Mouse (Mus musculus) heart, embryonic 11.5 days (tissue): ENCODE data around the gene Fbxo3. TPM values are rescaled to one million over a fixed set of nuclear protein-coding genes. Genes with fewer than 3 reads are reported as not detected.
"Not testable (repeated sequence)": the region's sequence is repeated elsewhere in the genome, so short reads cannot be mapped to it uniquely, and the experiment has no call there.

Source experiments
- ATAC-seq: fragments of 200-750 bp; cut with Nextera tagmentation; replicated peaks from 2 replicates; pipeline ENCODE4 v1.8.0; 2017; ENCODE audit warnings: moderate library complexity; ENCODE audit not compliant: insufficient number of reproducible peaks, low FRiP score, low TSS enrichment
- H3K27ac ChIP-seq: fragments of 300-500 bp; sonication (generic); 2 replicates; pipeline ENCODE4 v1.5.1; 2014; ENCODE audit warnings: mild to moderate bottlenecking, low read depth, low read length
- H3K27me3 ChIP-seq: fragments of 300-500 bp; sonication (generic); 2 replicates; pipeline ENCODE4 v1.6.1; 2014; ENCODE audit warnings: mild to moderate bottlenecking, low read length, mixed read lengths; ENCODE audit not compliant: control insufficient read depth, insufficient read depth
- H3K36me3 ChIP-seq: fragments of 300-500 bp; sonication (generic); 2 replicates; pipeline ENCODE4 v1.6.1; 2014; ENCODE audit warnings: mild to moderate bottlenecking, low read length, moderate library complexity, mixed read lengths; ENCODE audit not compliant: control insufficient read depth, insufficient read depth
- H3K4me1 ChIP-seq: fragments of 300-500 bp; sonication (generic); 2 replicates; pipeline ENCODE4 v1.6.1; 2014; ENCODE audit warnings: low read length; ENCODE audit not compliant: control insufficient read depth, insufficient read depth
- H3K4me2 ChIP-seq: fragments of 300-500 bp; sonication (generic); 2 replicates; pipeline ENCODE4 v1.6.1; 2014; ENCODE audit warnings: mild to moderate bottlenecking, moderate library complexity
- H3K4me3 ChIP-seq: fragments of 300-500 bp; sonication (generic); 2 replicates; pipeline ENCODE4 v1.5.1; 2014; ENCODE audit warnings: low read depth, low read length
- H3K9ac ChIP-seq: fragments of 300-500 bp; sonication (generic); 2 replicates; pipeline ENCODE4 v1.6.1; 2014; ENCODE audit warnings: mild to moderate bottlenecking, low read depth, low read length, moderate library complexity
- H3K9me3 ChIP-seq: fragments of 300-500 bp; sonication (generic); replicated peaks from 2 replicates; pipeline ENCODE4 v1.6.1; 2016; ENCODE audit warnings: low read length; ENCODE audit not compliant: control insufficient read depth
- WGBS: fragments of 180-500 bp; shearing (Covaris S2); extraction: QIAGEN DNeasy Blood & Tissue Kit; methylation state at CpG from one replicate; pipeline ENCODE4 v1.1.7; 2014; ENCODE audit not compliant: insufficient replicate concordance; 5-methylcytosine and 5-hydroxymethylcytosine counted together
- polyA plus RNA-seq: library from polyadenylated mRNA; unstranded; fragments of >200 nt; fragmentation: Nextera tagmentation; extraction: Ambion mirVana; gene quantifications from 2 replicates; pipeline ENCODE4 v1.2.1, GENCODE M21; 2014

Fbxo3 gene
- polyA plus RNA-seq, result 43.2 and 46.8 TPM in 2 replicates

DNA sequence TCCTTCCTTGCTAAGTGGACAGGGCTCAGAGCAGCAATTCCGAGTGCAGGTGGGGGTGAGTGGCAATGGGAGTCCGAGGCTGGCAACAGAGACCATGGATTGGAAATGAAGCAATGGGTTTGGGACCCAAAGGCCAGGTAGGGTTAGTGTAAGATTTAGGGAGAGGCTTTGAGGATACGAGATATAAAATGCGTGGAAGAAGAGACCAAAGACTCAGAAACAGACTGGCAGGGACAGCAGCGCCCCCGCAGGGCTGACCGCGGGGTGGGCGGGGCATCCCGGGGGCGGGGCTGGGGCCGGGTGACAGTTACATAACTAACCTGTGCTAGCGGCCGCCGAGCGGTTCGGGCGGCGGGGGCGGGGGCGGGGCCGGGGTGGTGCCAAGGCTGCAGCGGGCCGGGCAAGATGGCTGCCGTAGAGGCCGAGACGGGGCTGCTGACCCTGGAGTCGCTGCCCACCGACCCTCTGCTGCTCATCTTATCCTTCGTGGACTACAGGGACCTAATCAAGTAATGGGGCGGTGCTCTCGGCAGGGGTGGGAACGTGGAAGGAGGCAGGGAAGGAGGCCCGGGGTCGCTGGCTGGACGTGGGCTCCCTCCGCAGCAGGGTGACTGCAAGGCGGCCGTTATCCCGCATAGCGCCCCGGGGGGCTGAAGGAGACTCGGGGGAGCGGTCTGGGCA is at the start of gene Fbxo3:
Gene Fbxo3 (plus strand): TSS at position 264 of the 681 bp plus-strand sequence.
- Histone ChIP-seq H3K27ac (peak within 1 kb of the TSS; percentile 43; the same call in 1 of the 2 replicates), H3K9ac (peak within 1 kb of the TSS; percentile 98), H3K4me1 (peaks cover 12% of the 10 kb centered on the region), H3K36me3 (no peaks in the 10 kb centered on the region), H3K9me3 (no peaks in the 10 kb centered on the region), H3K4me2 (peak within 1 kb of the TSS; percentile 79), H3K27me3 (no peaks in the 10 kb centered on the region), H3K4me3 (peak within 1 kb of the TSS; percentile 97)
- peak; percentile 96 for ATAC-seq
- WGBS, result under 1% methylated on average over 43 of the region's 44 CpGs

DNA sequence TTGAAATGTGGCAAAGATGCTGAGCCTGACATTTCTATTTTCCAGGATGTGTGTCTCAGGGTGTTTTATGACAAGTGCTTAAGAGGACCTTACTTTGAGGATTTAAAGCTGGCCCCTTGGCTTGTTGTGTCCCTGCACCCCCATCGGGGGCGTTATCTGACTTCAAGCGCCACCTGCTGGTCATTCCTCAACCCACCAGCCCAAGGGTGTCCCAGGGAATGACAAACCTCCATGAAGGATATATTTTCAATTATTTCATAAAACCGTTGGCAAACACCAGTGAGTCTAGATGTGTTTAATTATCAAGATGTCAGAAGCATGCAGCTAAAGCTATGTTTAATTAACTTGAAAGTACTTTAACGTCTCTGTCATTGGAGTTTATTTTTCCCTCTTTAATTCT is 45.3 kb upstream of the Fbxo3 start:
- no peaks in the 10 kb centered on the region for H3K4me1 ChIP-seq
- H3K9ac ChIP-seq, result no peak overlapping the region
- H3K36me3 ChIP-seq, result peaks cover 4% of the 10 kb centered on the region; the same call in 1 of the 2 replicates
- WGBS, result 9% methylated on average over 5 of the region's 5 CpGs
- H3K4me2 ChIP-seq, result no peak overlapping the region
- no peaks in the 10 kb centered on the region for H3K9me3 ChIP-seq
- H3K27me3 ChIP-seq, result peaks cover 5% of the 10 kb centered on the region; the same call in 1 of the 2 replicates
- no peak for ATAC-seq
- H3K27ac ChIP-seq, result no peak overlapping the region
- H3K4me3 ChIP-seq, result no peak overlapping the region

- WGBS, result 88% methylated on average over 10 of the region's 10 CpGs
- peaks cover 4% of the 10 kb centered on the region; the same call in 1 of the 2 replicates for H3K36me3 ChIP-seq
- H3K27me3 ChIP-seq, result peaks cover 5% of the 10 kb centered on the region; the same call in 1 of the 2 replicates
- no peak overlapping the region for H3K9ac ChIP-seq
- no peak overlapping the region for H3K4me2 ChIP-seq
- no peak for ATAC-seq
- H3K4me1 ChIP-seq, result no peaks in the 10 kb centered on the region
- H3K9me3 ChIP-seq, result no peaks in the 10 kb centered on the region
- H3K4me3 ChIP-seq, result no peak overlapping the region
- H3K27ac ChIP-seq, result no peak overlapping the region
Observed at GRCm38 (mm10) chr2:103983146-103983545, 44.4 kb upstream of the Fbxo3 start.

DNA sequence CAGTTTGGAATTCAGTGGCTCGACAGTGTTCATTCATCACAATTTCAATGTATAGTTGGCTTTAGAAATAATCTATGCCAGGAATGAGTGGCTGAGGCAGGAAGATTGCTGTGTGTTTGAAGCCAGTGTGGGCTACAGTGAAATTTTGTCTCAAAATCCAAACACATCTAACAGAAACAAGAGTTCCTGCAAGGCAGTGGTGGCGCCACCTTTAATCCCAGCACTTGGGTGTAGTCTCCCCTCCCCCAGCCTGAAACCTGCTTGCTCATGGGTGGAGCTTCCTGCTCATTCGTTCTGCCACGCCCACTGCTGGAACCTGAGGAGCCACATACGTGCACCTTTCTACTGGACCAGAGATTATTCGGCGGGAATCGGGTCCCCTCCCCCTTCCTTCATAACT is 39.9 kb upstream of the Fbxo3 start:
- not testable (repeated sequence) for H3K36me3 ChIP-seq, H3K4me3 ChIP-seq, H3K9ac ChIP-seq, H3K27ac ChIP-seq, ATAC-seq, H3K4me2 ChIP-seq, H3K4me1 ChIP-seq, H3K9me3 ChIP-seq, H3K27me3 ChIP-seq
- 56% methylated on average over 7 of the region's 8 CpGs for WGBS

- no peak for ATAC-seq
Observed at GRCm38 (mm10) chr2:103989724-103990123, 37.8 kb upstream of the Fbxo3 start.

DNA sequence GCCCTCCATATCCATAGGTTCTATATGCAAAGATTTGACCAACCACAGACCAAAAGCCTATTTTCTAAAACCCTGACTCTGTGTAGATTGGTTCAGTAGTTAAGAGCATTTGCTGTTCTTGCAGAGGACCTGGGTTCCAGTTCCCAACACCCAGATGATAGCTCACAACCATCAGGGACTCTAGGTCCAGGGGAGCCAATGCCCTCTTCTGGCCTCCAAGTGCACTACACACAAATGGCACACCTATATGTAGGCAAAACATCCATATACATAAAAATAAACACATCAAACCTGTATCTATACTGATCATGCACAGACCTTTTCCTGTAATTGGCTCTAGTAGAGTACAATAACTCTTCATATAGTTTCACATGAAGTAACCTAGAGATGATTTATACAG is 36.2 kb upstream of the Fbxo3 start:
- Histone ChIP-seq H3K4me1 (no peaks in the 10 kb centered on the region), H3K4me3 (no peak overlapping the region), H3K9ac (no peak overlapping the region), H3K27ac (no peak overlapping the region), H3K27me3 (peaks cover 13% of the 10 kb centered on the region), H3K36me3 (no peaks in the 10 kb centered on the region), H3K4me2 (no peak overlapping the region), H3K9me3 (no peaks in the 10 kb centered on the region)
- no peak for ATAC-seq

More at GRCm38 (mm10) chr2:103989724-103990123, 37.8 kb upstream of the Fbxo3 start:
- Histone ChIP-seq H3K4me1 (no peaks in the 10 kb centered on the region), H3K36me3 (no peaks in the 10 kb centered on the region), H3K4me2 (no peak overlapping the region), H3K27me3 (peaks cover 13% of the 10 kb centered on the region), H3K9ac (no peak overlapping the region), H3K27ac (no peak overlapping the region), H3K9me3 (no peaks in the 10 kb centered on the region), H3K4me3 (no peak overlapping the region)
- 86% methylated on average over 6 of the region's 6 CpGs for WGBS

- Histone ChIP-seq H3K27ac (no peak overlapping the region), H3K36me3 (no peaks in the 10 kb centered on the region), H3K4me2 (no peak overlapping the region), H3K4me3 (no peak overlapping the region), H3K9ac (no peak overlapping the region), H3K4me1 (no peaks in the 10 kb centered on the region), H3K9me3 (no peaks in the 10 kb centered on the region), H3K27me3 (peaks cover 13% of the 10 kb centered on the region)
- no peak for ATAC-seq
- WGBS, result 65% methylated on average over 9 of the region's 9 CpGs
Observed at GRCm38 (mm10) chr2:103992162-103992561, 35.4 kb upstream of the Fbxo3 start.

GRCm38 (mm10) chr2:103992618-103993332 is 34.7 kb upstream of the Fbxo3 start:
- Histone ChIP-seq H3K27ac (no peak overlapping the region), H3K36me3 (no peaks in the 10 kb centered on the region), H3K4me1 (no peaks in the 10 kb centered on the region), H3K4me2 (no peak overlapping the region), H3K27me3 (peaks cover 13% of the 10 kb centered on the region), H3K9me3 (no peaks in the 10 kb centered on the region), H3K9ac (no peak overlapping the region), H3K4me3 (no peak overlapping the region)
- ATAC-seq, result no peak
- WGBS, result 36% methylated on average over 17 of the region's 17 CpGs
